Mouse (Mus musculus) bone marrow macrophage, adult 2 months (primary cell): Measurements from ENCODE around the gene Gm6217.
"Not testable (repeated sequence)": the region's sequence is repeated elsewhere in the genome, so short reads cannot be mapped to it uniquely, and the experiment has no call there.

Experiments
- CTCF ChIP-seq: IDR thresholded peaks from 2 replicates; pipeline ENCODE4 v1.5.1; 2012; ENCODE audit warnings: low read depth, mild to moderate bottlenecking, low read length, moderate library complexity
- POLR2A ChIP-seq: IDR thresholded peaks from 2 replicates; pipeline ENCODE4 v1.6.1; 2012; ENCODE audit warnings: mild to moderate bottlenecking, low read depth, low read length, borderline replicate concordance

GRCm38 (mm10) chr1:82946029-82946428 lies 14.8 kb upstream of the Gm6217 start:
- not testable (repeated sequence) for TF ChIP-seq CTCF, POLR2A
